Mouse (Mus musculus) cerebral cortex, adult 2 months (tissue): ENCODE results near the gene Klhl21.

ENCODE experiments used
- WGBS: fragments of 180-500 bp; shearing (Covaris S2); methylation state at CpG from one replicate; pipeline ENCODE4 v1.1.7; 2018; 5-methylcytosine and 5-hydroxymethylcytosine counted together

Gene Klhl21

GRCm38 (mm10) chr4:151995371-151996172, 13.0 kb upstream of the Klhl21 start:
- 1% methylated on average over 104 of the region's 111 CpGs for WGBS

GRCm38 (mm10) chr4:151996173-151996950, 12.2 kb upstream of the Klhl21 start, which contains the start of gene Phf13:
Gene Phf13 (minus strand): TSS chr4:151996258.
- WGBS = under 1% methylated on average over 90 of the region's 94 CpGs

GRCm38 (mm10) chr4:151996951-151997222, 11.7 kb upstream of the Klhl21 start:
- 2% methylated on average over 13 of the region's 13 CpGs for WGBS

GRCm38 (mm10) chr4:151997701-151998100, 10.9 kb upstream of the Klhl21 start:
- WGBS = 66% methylated on average over 3 of the region's 3 CpGs

GRCm38 (mm10) chr4:151999481-151999880, 9.1 kb upstream of the Klhl21 start:
- 79% methylated on average over 3 of the region's 3 CpGs for WGBS

- 24% methylated on average over 4 of the region's 4 CpGs for WGBS
Observed at GRCm38 (mm10) chr4:152000906-152001305, 7.7 kb upstream of the Klhl21 start.

- 71% methylated on average over 4 of the region's 4 CpGs for WGBS
Observed at GRCm38 (mm10) chr4:152001335-152001734, 7.3 kb upstream of the Klhl21 start.

- WGBS = 95% methylated on average over 3 of the region's 3 CpGs
Observed at GRCm38 (mm10) chr4:152002063-152002462, 6.5 kb upstream of the Klhl21 start.

GRCm38 (mm10) chr4:152006137-152006536, 2.5 kb upstream of the Klhl21 start:
- WGBS = 78% methylated on average over 6 of the region's 6 CpGs

- whole genome bisulfite sequencing = 54% methylated on average over 3 of the region's 3 CpGs
Observed at GRCm38 (mm10) chr4:152006812-152007211, 1.8 kb upstream of the Klhl21 start.

- 18% methylated on average over 8 of the region's 8 CpGs for WGBS
Observed at GRCm38 (mm10) chr4:152007481-152008147, 989 bp upstream of the Klhl21 start.

GRCm38 (mm10) chr4:152008148-152008500, 479 bp upstream of the Klhl21 start:
- under 1% methylated on average over 14 of the region's 14 CpGs for WGBS

GRCm38 (mm10) chr4:152009076-152010051, 761 bp downstream of the Klhl21 start:
- WGBS = under 1% methylated on average over 115 of the region's 115 CpGs

- 4% methylated on average over 10 of the region's 10 CpGs for WGBS
Observed at GRCm38 (mm10) chr4:152010091-152010706, 1.6 kb downstream of the Klhl21 start.

- WGBS = 15% methylated on average over 13 of the region's 13 CpGs
Observed at GRCm38 (mm10) chr4:152010707-152011134, 2.1 kb downstream of the Klhl21 start.

- WGBS = 70% methylated on average over 8 of the region's 8 CpGs
Observed at GRCm38 (mm10) chr4:152011171-152011760, 2.7 kb downstream of the Klhl21 start.

- WGBS = 69% methylated on average over 16 of the region's 16 CpGs
Observed at GRCm38 (mm10) chr4:152012109-152012508, 3.5 kb downstream of the Klhl21 start.

- WGBS = 76% methylated on average over 12 of the region's 12 CpGs
Observed at GRCm38 (mm10) chr4:152013036-152013813, 4.6 kb downstream of the Klhl21 start.

- WGBS = 82% methylated on average over 6 of the region's 6 CpGs
Observed at GRCm38 (mm10) chr4:152019073-152019472, 10.5 kb downstream of the Klhl21 start.

- 95% methylated on average over 21 of the region's 21 CpGs for WGBS
Observed at GRCm38 (mm10) chr4:152020024-152020423, 11.4 kb downstream of the Klhl21 start.
